Mouse (Mus musculus) testis, adult 2 months (tissue): Measurements from ENCODE around the gene A430078G23Rik.

Source experiments
- CTCF ChIP-seq: fragments of 200-500 bp; IDR thresholded peaks from 2 replicates; pipeline ENCODE4 v1.5.1; 2012; ENCODE audit warnings: low read depth, mild to moderate bottlenecking, inconsistent platforms, low read length, moderate library complexity; ENCODE audit not compliant: control insufficient read depth, insufficient read depth, insufficient replicate concordance
- POLR2A ChIP-seq: fragments of 200-500 bp; IDR thresholded peaks from 2 replicates; pipeline ENCODE4 v1.6.1; 2012; ENCODE audit warnings: low read depth, mild to moderate bottlenecking, inconsistent platforms, low read length, moderate library complexity; ENCODE audit not compliant: control insufficient read depth

- TF ChIP-seq POLR2A (no peak), CTCF (no peak)
Observed at GRCm38 (mm10) chr8:3350747-3351146, 2.5 kb upstream of the A430078G23Rik start.
